Mouse (Mus musculus) splenic B cell, adult 2 months (primary cell): ENCODE results near the gene Btbd35f20.
"Not testable (repeated sequence)": the region's sequence is repeated elsewhere in the genome, so short reads cannot be mapped to it uniquely, and the experiment has no call there.

Experiments
- DNase-seq: peaks from one replicate; pipeline ENCODE4 v3.0.0-alpha.2; 2011; ENCODE audit warnings: low read depth, low spot score
- H3K27me3 ChIP-seq: 2 replicates; pipeline ENCODE4 v1.6.1; 2012; ENCODE audit warnings: mild to moderate bottlenecking, low read length, moderate library complexity, mixed read lengths; ENCODE audit not compliant: control insufficient read depth, poor library complexity, insufficient read depth, severe bottlenecking
- H3K36me3 ChIP-seq: 2 replicates; pipeline ENCODE4 v1.6.1; 2012; ENCODE audit warnings: mild to moderate bottlenecking, low read length, moderate library complexity, mixed read lengths; ENCODE audit not compliant: control insufficient read depth, poor library complexity, insufficient read depth, severe bottlenecking

Btbd35f20 gene

GRCm38 (mm10) chrX:4291145-4291544, at the start of gene Btbd35f20:
TSS of gene Btbd35f20 (minus strand) at chrX:4291245.
- not testable (repeated sequence) for H3K36me3 ChIP-seq, DNase-seq, H3K27me3 ChIP-seq
